Mouse (Mus musculus) lung, adult 2 months (tissue): Measurements from ENCODE around the gene Gnptab.

Experiments
- CTCF ChIP-seq: fragments of 200-500 bp; IDR thresholded peaks from 2 replicates; pipeline ENCODE4 v1.5.1; 2011; ENCODE audit warnings: mild to moderate bottlenecking, low read length, control low read depth; ENCODE audit not compliant: insufficient read depth
- POLR2A ChIP-seq: fragments of 200-500 bp; IDR thresholded peaks from 2 replicates; pipeline ENCODE4 v1.6.1; 2011; ENCODE audit warnings: low read depth, mild to moderate bottlenecking, control low read depth, low read length, borderline replicate concordance; ENCODE audit errors: extremely low read depth

GRCm38 (mm10) chr10:88341368-88341767 is 37.6 kb upstream of the Gnptab start:
- TF ChIP-seq POLR2A (no peak), CTCF (no peak)
